Mouse (Mus musculus): ENCODE measurements around the gene Flvcr2.

The Flvcr2 gene

GRCm38 (mm10) chr12:85736203-85736602 is 10.1 kb upstream of the Flvcr2 start:
- DNase-seq = no peak

- no peak for DNase-seq
Observed at GRCm38 (mm10) chr12:85736960-85737359, 9.4 kb upstream of the Flvcr2 start.

- no peak for DNase-seq
Observed at GRCm38 (mm10) chr12:85746696-85747219, 419 bp downstream of the Flvcr2 start.

GRCm38 (mm10) chr12:85747343-85747742 is 1.0 kb downstream of the Flvcr2 start:
- DNase-seq = no peak

GRCm38 (mm10) chr12:85749861-85750260 is 3.5 kb downstream of the Flvcr2 start:
- no peak for DNase-seq

- DNase-seq = no peak
Observed at GRCm38 (mm10) chr12:85752116-85752515, 5.8 kb downstream of the Flvcr2 start.

- DNase-seq = no peak
Observed at GRCm38 (mm10) chr12:85753223-85753622, 6.9 kb downstream of the Flvcr2 start.

- no peak for DNase-seq
Observed at GRCm38 (mm10) chr12:85754611-85755265, 8.4 kb downstream of the Flvcr2 start.

- DNase-seq = no peak
Observed at GRCm38 (mm10) chr12:85756455-85756854, 10.1 kb downstream of the Flvcr2 start.

GRCm38 (mm10) chr12:85757074-85757473 is 10.7 kb downstream of the Flvcr2 start:
- no peak for DNase-seq

- DNase-seq = no peak
Observed at GRCm38 (mm10) chr12:85758741-85759140, 12.4 kb downstream of the Flvcr2 start.

- DNase-seq = no peak
Observed at GRCm38 (mm10) chr12:85761471-85761870, 15.1 kb downstream of the Flvcr2 start.

GRCm38 (mm10) chr12:85764686-85765085 is 18.3 kb downstream of the Flvcr2 start:
- no peak for DNase-seq

GRCm38 (mm10) chr12:85766287-85766686 is 19.9 kb downstream of the Flvcr2 start:
- DNase-seq = no peak

- no peak for DNase-seq
Observed at GRCm38 (mm10) chr12:85767750-85768149, 21.4 kb downstream of the Flvcr2 start.

GRCm38 (mm10) chr12:85771356-85771755 is 25.0 kb downstream of the Flvcr2 start:
- DNase-seq = no peak

- no peak for DNase-seq
Observed at GRCm38 (mm10) chr12:85778962-85779361, 32.6 kb downstream of the Flvcr2 start.

GRCm38 (mm10) chr12:85779707-85780106 is 33.4 kb downstream of the Flvcr2 start:
- DNase-seq = no peak

GRCm38 (mm10) chr12:85781606-85782005 is 35.3 kb downstream of the Flvcr2 start:
- DNase-seq = no peak

- no peak for DNase-seq
Observed at GRCm38 (mm10) chr12:85784916-85785815, 38.8 kb downstream of the Flvcr2 start.

- DNase-seq = no peak
Observed at GRCm38 (mm10) chr12:85792158-85792557, 45.8 kb downstream of the Flvcr2 start.

- DNase-seq = no peak
Observed at GRCm38 (mm10) chr12:85792821-85793346, 46.5 kb downstream of the Flvcr2 start.

GRCm38 (mm10) chr12:85794094-85794493 is 47.8 kb downstream of the Flvcr2 start:
- no peak for DNase-seq

- no peak for DNase-seq
Observed at GRCm38 (mm10) chr12:85795551-85795950, 49.2 kb downstream of the Flvcr2 start.
